Mouse (Mus musculus): ENCODE data around the gene Cdh6.

The Cdh6 gene

GRCm38 (mm10) chr15:13067429-13068212 is 105.9 kb downstream of the Cdh6 start:
- in situ Hi-C loops (cut with MboI, MseI) = no loop called here

GRCm38 (mm10) chr15:13066765-13067164 is 106.7 kb downstream of the Cdh6 start:
- in situ Hi-C loops (cut with MboI, MseI) = no loop called here

GRCm38 (mm10) chr15:13063633-13064032 is 109.8 kb downstream of the Cdh6 start:
- in situ Hi-C loops (cut with MboI, MseI) = no loop called here

GRCm38 (mm10) chr15:13057728-13058127 is 115.7 kb downstream of the Cdh6 start:
- in situ Hi-C loops (cut with MboI, MseI) = no loop called here

- in situ Hi-C loops (cut with MboI, MseI) = no loop called here
Measured at GRCm38 (mm10) chr15:13057302-13057701, 116.2 kb downstream of the Cdh6 start.

- in situ Hi-C loops (cut with MboI, MseI) = loop anchor here (10.0 kb wide), 1 partner anchor 63 kb away; no protein-coding TSS in a partner anchor
Measured at GRCm38 (mm10) chr15:13047910-13048309, 125.6 kb downstream of the Cdh6 start.

- in situ Hi-C loops (cut with MboI, MseI) = no loop called here
Measured at GRCm38 (mm10) chr15:13034436-13034835, 139.0 kb downstream of the Cdh6 start.

- in situ Hi-C loops (cut with MboI, MseI) = no loop called here
Measured at GRCm38 (mm10) chr15:13030641-13031040, 142.8 kb downstream of the Cdh6 start.

- in situ Hi-C loops (cut with MboI, MseI) = no loop called here
Measured at GRCm38 (mm10) chr15:13027513-13027912, 146.0 kb downstream of the Cdh6 start.

GRCm38 (mm10) chr15:13016756-13017357 is 156.6 kb downstream of the Cdh6 start:
- in situ Hi-C loops (cut with MboI, MseI) = no loop called here

GRCm38 (mm10) chr15:13008803-13009202 is 164.7 kb downstream of the Cdh6 start:
- in situ Hi-C loops (cut with MboI, MseI) = no loop called here

GRCm38 (mm10) chr15:13005934-13006333 is 167.5 kb downstream of the Cdh6 start:
- in situ Hi-C loops (cut with MboI, MseI) = no loop called here

- in situ Hi-C loops (cut with MboI, MseI) = no loop called here
Measured at GRCm38 (mm10) chr15:13001549-13001948, 171.9 kb downstream of the Cdh6 start.

GRCm38 (mm10) chr15:12994563-12995359 is 178.7 kb downstream of the Cdh6 start:
- in situ Hi-C loops (cut with MboI, MseI) = no loop called here
